Mouse (Mus musculus) CD4-positive, CD25-positive, alpha-beta regulatory T cell, adult 9 weeks (primary cell): ENCODE results near the gene Polr2h. TPM values are rescaled to one million over a fixed set of nuclear protein-coding genes. Genes with fewer than 3 reads are reported as not detected.

Experiments
- polyA plus RNA-seq: library from polyadenylated mRNA; unstranded; fragments of 100-300 nt; shearing (Covaris generic); gene quantifications from one replicate; pipeline ENCODE4 v1.2.1, GENCODE M21; 2017

Gene Polr2h
- 86.1 TPM for polyA plus RNA-seq

GRCm38 (mm10) chr16:20717181-20717977 is at the start of gene Polr2h, which contains the start of gene Clcn2:
TSS of gene Polr2h (plus strand) at chr16:20717665.
TSS of gene Clcn2 (minus strand) at chr16:20717746.

GRCm38 (mm10) chr16:20668013-20668412 is 49.5 kb upstream of the Polr2h start, which contains the start of gene Eif4g1:
TSS of gene Eif4g1 (plus strand) at chr16:20668313.

GRCm38 (mm10) chr16:20693111-20693701 is 24.3 kb upstream of the Polr2h start, which contains the start of gene Fam131a:
TSS of gene Fam131a (plus strand) at chr16:20693241.

GRCm38 (mm10) chr16:20732925-20733730 is 15.7 kb downstream of the Polr2h start, which contains the start of gene Chrd:
TSS of gene Chrd (plus strand) at chr16:20733127.

GRCm38 (mm10) chr16:20733731-20734730 is 16.6 kb downstream of the Polr2h start, which contains the start of gene Thpo:
TSS of gene Thpo (minus strand) at chr16:20734511.

Other genes starting within 250 kb of the Polr2h start
- gene Eif2b5, start 218.8 kb upstream of the Polr2h start, polyA plus RNA-seq: 15.3 TPM
- 5.9 TPM for gene Dvl3, start 200.7 kb upstream of the Polr2h start, polyA plus RNA-seq
- 486 TPM for gene Ap2m1, start 182.2 kb upstream of the Polr2h start, polyA plus RNA-seq
- 121 TPM for gene Abcf3, start 169.1 kb upstream of the Polr2h start, polyA plus RNA-seq
- 0.29 TPM for gene Vwa5b2, start 128.2 kb upstream of the Polr2h start, polyA plus RNA-seq
- 27.3 TPM for gene Eef1akmt4, start 106.1 kb upstream of the Polr2h start, polyA plus RNA-seq
- not detected for gene Gm49333, start 106.1 kb upstream of the Polr2h start, polyA plus RNA-seq
- 49.3 TPM for gene Alg3, start 105.9 kb upstream of the Polr2h start, polyA plus RNA-seq
- not detected for gene Camk2n2, start 96.4 kb upstream of the Polr2h start, polyA plus RNA-seq
- gene Ece2, start 87.8 kb upstream of the Polr2h start, polyA plus RNA-seq: not detected
- gene Psmd2, start 66.0 kb upstream of the Polr2h start, polyA plus RNA-seq: 280 TPM
- 141 TPM for gene Eif4g1, start 49.4 kb upstream of the Polr2h start, polyA plus RNA-seq
- 2.4 TPM for gene Fam131a, start 24.4 kb upstream of the Polr2h start, polyA plus RNA-seq
- gene Clcn2, start 81 bp downstream of the Polr2h start, polyA plus RNA-seq: 1.1 TPM
- not detected for gene Chrd, start 15.5 kb downstream of the Polr2h start, polyA plus RNA-seq
- gene Thpo, start 16.8 kb downstream of the Polr2h start, polyA plus RNA-seq: not detected